8 mouse cellular contexts compared by ENCODE assay signal in genomic region chr14:80845576-80846269, GRCm38 (mm10).
DNase-seq lines count a peak whose midpoint lies in the region; ATAC-seq lines count a peak whose summit lies in the region.

No protein-coding gene starts in this region.

- peak overlapping the region; percentile 30 for H3K4me3 ChIP-seq in forebrain, embryonic 16.5 days (replicated peaks; ENCODE audit: low read length)
- peak overlapping the region; percentile 29 for H3K4me3 ChIP-seq in hindbrain, embryonic 13.5 days

- no peaks in the 10 kb centered on the region for H3K9me3 ChIP-seq in forebrain, embryonic 16.5 days (ENCODE audit: control insufficient read depth, low read length)
- no peaks in the 10 kb centered on the region for H3K9me3 ChIP-seq in hindbrain, embryonic 13.5 days

- WGBS in forebrain, embryonic 16.5 days = 6% methylated on average over 14 of the region's 14 CpGs
- WGBS in hindbrain, embryonic 13.5 days = 11% methylated on average over 14 of the region's 14 CpGs

- peak; percentile 31 for DNase-seq in MN1 (ENCODE audit: low spot score)
- DNase-seq in cerebellum, adult 18-20 months = peak; percentile 73 to 75
- DNase-seq in layer of hippocampus, adult 9-11 months = peak; percentile 75
- DNase-seq in lung, postnatal 14 days = peak; percentile 48
- DNase-seq in right cerebral cortex, postnatal 10 days (ENCODE audit: low spot score in 2 of 2) = peak; percentile 92 to 94

- peak overlapping the region; percentile 19; the same call in 1 of the 2 replicates for H3K9ac ChIP-seq in forebrain, embryonic 16.5 days (replicated peaks; ENCODE audit: low read depth, low read length)
- peak overlapping the region; percentile 58 for H3K9ac ChIP-seq in hindbrain, embryonic 13.5 days

- H3K27me3 ChIP-seq in forebrain, embryonic 16.5 days (replicated peaks; ENCODE audit: control insufficient read depth, insufficient read depth, low read length) = no peaks in the 10 kb centered on the region
- H3K27me3 ChIP-seq in hindbrain, embryonic 13.5 days = no peaks in the 10 kb centered on the region

- no peak overlapping the region for H3K27ac ChIP-seq in forebrain, embryonic 16.5 days (ENCODE audit: low read length)
- H3K27ac ChIP-seq in hindbrain, embryonic 13.5 days = peak overlapping the region; percentile 83

- ATAC-seq in forebrain, embryonic 16.5 days = peak; percentile 97
- peak; percentile 91 for ATAC-seq in hindbrain, embryonic 13.5 days (ENCODE audit: low FRiP score)
- ATAC-seq in monocyte, adult 5-6 weeks (replicated peaks; ENCODE audit: insufficient number of reproducible peaks, low FRiP score, low TSS enrichment, poor library complexity, severe bottlenecking) = no peak

- no peaks in the 10 kb centered on the region for H3K36me3 ChIP-seq in forebrain, embryonic 16.5 days (ENCODE audit: control insufficient read depth, insufficient read depth)
- H3K36me3 ChIP-seq in hindbrain, embryonic 13.5 days = no peaks in the 10 kb centered on the region

- peak overlapping the region; percentile 44 for H3K4me2 ChIP-seq in forebrain, embryonic 16.5 days (ENCODE audit: low read length)
- H3K4me2 ChIP-seq in hindbrain, embryonic 13.5 days = peak overlapping the region; percentile 52

- peaks cover 6% of the 10 kb centered on the region for H3K4me1 ChIP-seq in forebrain, embryonic 16.5 days (replicated peaks; ENCODE audit: control insufficient read depth, insufficient read depth, low read length)
- peaks cover 10% of the 10 kb centered on the region for H3K4me1 ChIP-seq in hindbrain, embryonic 13.5 days (replicated peaks)

Comparison
In these comparisons a context has a peak if more than half of its experiments do, and no peak if none do; other contexts are left out.
1. DNase-seq: peak in every context shown above with its lines; median percentile 93 in right cerebral cortex, postnatal 10 days; 75 in layer of hippocampus, adult 9-11 months; 74 in cerebellum, adult 18-20 months; 48 in lung, postnatal 14 days; 31 in MN1.